Mouse (Mus musculus): ENCODE data around the gene Fbxw10. TPM values are rescaled to one million over a fixed set of nuclear protein-coding genes. Genes with fewer than 3 reads are reported as not detected.
A peak's percentile ranks its signal among the peaks of the same experiment; 100 is the strongest.

Gene Fbxw10
- total RNA-seq, 2 experiments from 2014 or later = 0.94 to 0.99 TPM

DNA sequence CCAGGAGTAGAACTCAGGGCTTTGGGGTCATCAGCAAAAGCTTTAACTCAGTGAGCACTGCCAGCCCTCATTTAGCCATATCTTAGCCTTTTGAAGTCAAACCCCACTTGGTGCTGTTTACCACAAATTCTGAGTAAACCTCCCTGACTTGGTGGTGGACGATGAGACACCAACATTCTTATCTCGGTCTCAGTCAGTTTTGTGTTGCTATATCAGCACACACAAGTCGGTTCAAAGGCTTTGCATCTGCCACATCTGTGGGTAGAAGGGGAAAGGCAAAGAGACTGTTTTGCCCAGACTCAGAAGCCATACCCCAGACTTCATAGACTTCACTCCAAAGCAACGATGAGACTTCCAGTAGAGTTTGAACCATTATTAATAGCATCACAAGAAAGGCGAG, 2.3 kb upstream of the Fbxw10 start:
- DNase-seq = no peak

DNA sequence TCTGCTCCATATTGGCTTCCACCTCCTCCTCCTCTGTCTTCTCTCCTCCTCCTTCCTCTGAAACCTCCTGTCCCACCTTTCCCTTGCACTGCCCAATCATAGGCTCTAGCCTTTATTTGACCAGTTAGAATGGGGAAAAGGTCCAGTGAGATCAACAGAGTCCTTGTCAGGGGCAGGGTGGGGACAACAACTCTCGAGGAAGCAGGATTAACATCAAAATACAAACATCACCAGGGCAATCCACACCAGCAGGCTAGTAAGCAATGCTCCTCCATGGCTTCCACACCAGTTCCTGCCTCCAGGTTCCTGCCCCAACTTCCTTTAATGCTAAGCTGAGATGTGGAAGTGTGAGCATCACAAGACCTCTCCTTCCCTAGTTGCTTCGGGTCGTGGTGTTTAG, 1.1 kb upstream of the Fbxw10 start:
- no peak for DNase-seq

DNA sequence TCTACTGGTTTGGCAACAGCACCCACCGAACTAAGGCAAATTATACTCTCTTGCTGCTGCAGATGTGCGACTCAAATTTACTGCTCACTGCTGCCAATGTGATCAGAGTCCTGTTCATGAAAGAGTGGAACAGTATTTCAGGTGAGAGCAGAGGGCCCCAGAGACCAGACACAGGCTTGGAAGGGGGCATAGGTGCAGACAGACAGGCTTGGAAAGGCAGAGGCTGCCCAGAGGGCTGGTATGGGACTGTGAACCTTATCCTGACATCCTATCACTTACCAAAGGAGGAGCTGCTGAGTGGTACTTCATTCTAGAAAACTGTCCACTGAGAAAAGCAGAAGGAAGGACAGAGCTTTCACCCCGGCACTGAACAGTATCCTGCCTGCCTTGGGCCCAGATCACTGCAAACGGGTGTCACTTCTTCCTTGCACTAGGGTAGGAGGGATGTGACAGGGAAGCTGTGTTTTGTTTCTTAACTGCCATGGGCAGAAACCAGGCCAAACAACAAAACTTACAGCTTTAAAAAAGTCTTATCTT, 854 bp downstream of the Fbxw10 start:
- DNase-seq = no peak

DNA sequence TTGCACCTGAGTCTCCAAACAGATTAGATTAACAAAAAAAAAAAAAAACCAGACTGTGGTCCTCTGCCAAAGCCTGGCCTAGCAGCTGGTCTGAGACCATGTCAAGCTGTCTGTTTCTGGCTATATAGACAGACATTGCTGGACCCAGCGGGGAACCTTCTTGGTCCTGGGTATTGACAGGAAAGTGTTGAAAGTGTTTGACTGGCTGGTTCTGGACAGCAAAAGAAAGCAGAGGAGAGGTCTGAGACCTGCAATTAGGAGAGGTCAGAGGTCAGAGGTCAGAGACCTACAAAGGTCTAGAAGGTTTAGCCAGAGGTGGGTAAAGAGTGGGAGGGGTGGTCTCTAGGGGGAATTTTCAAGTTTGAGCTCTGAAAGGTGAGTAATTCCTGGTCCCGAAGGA, 1.4 kb downstream of the Fbxw10 start:
- DNase-seq = no peak

DNA sequence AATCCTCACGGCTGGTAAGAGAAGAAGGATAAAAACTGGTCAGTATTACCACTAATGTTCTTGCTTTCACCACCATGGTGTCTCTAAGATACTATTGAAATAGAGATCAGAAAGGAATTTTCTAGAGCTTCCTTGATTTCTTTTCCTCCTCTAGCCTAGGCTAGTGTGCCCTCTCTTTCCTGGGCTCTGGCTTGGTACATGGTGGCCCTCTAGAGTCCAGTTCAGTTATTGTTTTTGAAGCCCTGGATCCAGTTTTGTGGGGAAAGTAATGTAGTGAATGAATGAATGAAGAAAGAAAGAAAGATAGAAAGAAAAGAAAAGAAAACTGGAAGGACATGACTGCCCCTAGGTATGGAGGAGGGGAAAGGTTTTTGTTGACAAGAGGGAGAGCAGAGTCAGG, 4.3 kb downstream of the Fbxw10 start:
- DNase-seq = peak; percentile 39

DNA sequence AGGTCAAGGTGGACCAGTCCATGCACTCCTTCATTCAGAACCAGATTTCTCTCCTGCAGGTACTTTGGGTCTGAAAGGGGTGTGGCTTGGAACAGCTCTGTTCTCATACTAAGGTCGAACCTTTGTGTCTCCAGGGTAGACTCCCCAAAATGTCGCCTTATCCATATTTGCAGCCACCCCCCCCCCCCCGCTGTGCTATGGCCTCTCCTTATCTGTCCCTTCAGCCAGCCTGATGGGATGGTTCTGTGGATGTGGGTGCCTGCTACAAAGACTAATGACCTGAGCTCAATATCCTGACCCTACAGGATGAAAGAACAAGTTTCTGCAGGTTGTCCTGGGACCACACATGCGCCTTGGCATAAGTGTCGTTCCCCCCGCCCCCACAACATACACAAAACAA, 6.5 kb downstream of the Fbxw10 start:
- DNase-seq = no peak

DNA sequence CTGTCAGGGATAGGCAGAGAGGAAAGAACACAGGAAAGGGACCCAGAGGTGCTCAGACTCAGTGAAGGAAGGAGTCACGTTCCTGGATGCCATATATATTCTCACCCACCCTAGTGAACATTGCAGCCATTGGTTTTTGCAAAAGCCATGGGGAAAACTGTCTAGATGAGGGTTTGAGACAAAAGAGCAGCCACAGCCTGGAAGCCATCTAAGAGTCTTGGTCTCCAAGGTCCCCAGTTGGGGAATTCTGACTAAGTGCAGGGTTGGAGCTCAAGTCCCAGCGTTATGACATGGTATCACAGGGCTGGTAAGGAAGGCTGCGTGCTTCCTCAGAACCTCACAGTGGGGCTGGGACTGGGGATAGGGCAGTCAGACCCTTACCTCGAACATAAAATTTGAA, 18.7 kb downstream of the Fbxw10 start:
- peak; percentile 52 for DNase-seq

DNA sequence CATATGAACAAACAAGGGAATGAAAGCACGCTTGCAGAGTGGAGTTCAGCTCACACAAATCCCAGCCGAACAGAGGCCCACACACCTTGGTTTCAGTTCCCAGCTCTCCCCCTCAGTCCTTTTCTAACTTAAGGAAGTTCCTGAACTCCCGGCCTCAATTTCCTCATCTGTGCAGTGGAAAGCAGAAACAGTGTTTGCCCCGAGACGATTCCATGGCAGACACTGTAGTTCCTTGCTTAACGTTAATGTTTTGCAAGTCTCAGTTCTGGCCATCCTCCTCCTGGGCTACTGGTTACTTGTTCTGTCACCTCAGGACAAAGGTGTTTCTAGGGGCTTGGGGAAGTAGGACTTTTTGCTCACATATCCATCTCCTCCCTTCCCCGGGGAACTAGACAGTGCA, 19.8 kb downstream of the Fbxw10 start:
- no peak for DNase-seq

DNA sequence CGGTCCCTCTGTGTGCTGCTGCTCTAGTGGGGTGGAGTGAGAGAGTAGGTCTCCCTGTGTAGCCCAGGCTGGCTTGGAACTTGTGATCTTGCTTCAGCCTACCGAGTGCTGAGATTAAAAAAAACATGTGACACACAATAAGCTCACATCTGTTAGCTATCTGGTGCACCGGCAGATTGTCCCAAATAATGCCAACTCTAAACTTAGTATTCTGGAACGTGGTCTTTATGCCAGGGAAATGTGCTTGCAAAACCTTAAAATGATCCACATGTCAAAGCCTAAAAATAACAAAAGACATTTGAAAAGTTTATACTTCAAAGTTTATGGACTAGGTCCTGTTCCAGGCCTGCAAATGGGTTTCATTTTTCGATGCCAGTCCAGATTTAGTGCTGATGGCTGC, 22.3 kb downstream of the Fbxw10 start:
- no peak for DNase-seq

DNA sequence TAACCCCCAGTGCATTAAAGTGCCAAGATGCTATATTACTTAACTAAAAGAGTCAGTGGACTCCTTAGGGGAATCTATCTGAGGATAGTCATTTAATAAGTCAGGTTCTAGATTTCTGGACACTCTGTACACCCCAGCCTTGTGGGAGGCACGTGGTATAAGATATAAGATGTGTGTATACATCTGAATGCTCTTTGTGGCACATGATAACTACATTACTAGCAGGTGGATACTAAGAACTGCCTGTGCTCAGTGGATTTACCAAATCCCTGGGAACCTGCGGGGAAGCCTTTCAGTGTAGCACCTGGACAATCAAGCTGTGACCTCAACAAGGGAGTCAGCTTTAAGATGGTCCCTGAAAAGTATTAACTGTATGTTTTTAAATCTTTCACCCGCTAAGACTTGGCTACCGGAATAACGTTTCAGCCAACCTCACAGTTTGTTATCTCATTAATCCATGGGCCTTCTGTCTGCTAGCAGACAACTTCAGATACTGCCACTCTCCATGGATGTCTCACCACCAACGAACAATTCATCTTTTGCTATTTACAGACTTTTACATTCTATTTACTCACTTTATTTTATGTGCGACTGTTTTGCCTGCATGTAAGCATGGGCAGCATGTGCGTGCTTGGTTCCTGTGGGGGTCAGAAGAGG, 23.0 kb downstream of the Fbxw10 start:
- DNase-seq = no peak

DNA sequence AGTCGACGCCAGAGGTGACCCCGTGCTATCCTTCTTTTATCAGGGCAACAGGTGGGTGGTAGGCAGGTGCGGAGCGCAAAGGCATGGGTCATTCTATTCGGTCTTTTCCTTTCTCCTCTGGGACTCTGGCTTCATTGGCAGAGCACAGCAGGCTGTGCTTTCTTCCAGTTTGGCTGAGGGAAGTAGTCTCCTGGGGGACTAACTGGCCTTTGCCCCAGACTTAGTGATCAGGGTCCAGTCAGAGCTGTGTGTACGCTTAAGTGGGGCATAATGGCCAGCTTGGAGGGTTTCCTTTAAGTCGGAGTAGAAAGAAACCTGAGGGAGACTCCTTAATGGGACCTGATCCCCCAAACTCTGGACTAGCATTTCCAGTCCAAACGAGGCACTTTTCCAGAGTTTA, 26.6 kb downstream of the Fbxw10 start:
- DNase-seq = peak; percentile 64

DNA sequence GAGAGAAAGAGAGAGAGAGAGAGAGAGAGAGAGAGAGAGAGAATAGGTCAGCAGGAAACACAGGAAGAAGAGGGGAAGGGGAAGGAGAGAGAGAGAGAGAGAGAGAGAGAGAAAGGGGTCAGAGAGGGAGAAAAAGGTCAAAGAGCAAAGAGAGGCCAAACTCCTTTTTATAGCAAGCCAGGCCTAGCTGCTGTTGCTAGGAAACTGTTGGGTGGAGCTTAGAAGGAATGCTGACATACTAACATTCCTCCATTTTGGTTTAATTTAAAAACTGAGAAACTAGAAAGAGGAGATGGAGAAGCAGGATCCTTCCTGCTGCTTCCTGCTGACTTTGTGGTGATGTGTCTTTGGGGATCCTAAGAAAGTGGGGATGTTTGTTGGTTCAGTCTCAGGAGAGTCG, 28.8 kb downstream of the Fbxw10 start:
- no peak for DNase-seq

DNA sequence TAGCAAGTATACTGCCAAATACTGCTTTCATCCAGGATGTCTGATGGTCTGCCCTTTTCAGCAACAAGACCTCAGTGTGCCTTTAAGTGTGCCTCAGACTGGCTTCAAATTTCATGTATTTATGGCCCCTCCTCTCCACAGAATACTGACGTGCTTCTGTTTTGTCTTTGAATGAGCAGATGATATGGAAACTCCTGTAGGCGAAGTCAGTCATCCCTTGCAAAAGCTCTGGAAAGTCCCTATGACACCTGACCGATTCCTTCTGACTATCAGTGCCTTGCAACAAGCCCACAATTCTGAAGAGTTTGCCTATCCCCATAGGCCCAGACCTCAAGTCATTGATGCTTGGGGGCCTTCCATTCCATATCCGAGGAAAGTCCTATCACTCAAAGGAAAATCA, 29.6 kb downstream of the Fbxw10 start:
- DNase-seq = no peak

DNA sequence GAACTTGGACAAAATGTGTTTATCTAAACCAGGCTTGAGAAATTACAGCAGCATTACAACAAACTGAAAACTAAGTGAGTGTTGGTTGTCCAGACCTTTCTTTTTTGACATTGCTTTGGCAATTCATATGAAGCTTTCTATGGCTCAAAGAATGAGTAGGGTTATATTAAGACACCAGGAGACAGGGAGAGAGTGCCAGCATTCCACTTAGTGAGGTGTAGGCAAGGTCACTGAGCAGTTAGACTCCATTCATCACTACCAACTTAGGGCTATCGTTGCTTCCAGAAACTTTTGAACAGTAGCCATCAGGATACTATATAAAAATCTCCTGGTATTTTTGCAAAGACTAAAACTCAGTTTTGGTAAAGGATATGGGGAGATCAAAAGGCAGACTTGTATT, 30.5 kb downstream of the Fbxw10 start:
- no peak for DNase-seq

DNA sequence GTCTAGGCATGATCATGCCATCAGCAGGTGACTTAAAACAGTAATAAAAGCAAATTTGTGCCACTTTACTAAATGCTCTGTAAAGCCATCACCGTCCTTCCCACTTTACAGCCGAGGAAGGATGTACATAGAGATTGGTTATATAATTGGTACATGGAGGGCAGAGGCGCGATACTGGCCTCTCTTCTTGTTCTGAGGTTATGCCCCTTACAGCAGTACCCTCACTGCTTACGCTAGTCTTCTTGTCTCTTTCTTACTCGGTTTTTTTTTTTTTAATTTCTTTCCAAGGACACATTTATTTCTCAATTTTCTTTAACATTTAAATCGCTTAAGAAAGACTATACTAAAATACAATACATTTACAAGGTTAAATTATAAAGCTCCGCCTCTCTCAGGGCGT, 31.9 kb downstream of the Fbxw10 start:
- DNase-seq = no peak

DNA sequence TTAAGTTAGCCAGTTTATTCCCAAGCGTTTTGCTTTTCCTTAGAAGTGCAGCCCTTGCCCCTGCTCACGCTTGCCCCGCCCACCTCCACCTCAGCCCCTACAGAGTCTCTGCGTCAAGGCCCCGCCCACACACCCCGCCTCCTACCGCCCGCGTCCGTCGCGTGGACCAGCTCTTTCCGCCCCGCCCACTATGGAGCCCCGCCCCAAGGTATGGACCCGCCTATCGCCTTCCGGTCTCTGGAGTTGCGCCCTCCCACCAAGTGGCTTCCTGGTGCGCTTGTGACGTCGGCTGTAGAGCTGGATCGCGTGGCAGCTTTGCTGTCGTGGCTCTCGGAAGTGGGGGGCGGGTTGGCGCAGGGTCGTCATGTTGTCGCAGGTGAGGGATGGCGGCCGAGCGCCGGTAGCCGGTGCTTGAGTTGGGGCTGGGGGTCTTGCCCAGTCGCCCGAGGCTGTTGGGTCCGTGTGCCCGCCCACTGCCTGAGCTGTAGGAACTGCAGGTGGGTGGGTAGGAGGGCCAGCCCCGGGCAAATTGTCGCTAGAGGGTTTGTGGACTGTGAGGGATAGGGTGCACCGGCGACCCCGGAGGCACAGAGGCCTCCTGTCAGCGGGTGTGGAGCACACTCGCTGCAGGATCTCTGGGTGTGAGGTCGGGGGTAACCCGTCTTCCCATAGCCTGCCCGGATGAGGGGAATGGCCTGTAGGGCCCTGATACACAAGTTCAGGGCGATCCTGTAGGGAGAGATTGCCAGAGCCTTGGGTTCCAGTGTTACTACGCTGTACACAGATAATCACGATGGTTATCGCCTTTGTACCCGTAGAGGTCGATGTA, 32.6 kb downstream of the Fbxw10 start, which contains the start of gene Tvp23b:
Gene Tvp23b, plus strand, starts transcription at position 236 of the 829 bp plus-strand sequence.
- peak; percentile 100 for DNase-seq

DNA sequence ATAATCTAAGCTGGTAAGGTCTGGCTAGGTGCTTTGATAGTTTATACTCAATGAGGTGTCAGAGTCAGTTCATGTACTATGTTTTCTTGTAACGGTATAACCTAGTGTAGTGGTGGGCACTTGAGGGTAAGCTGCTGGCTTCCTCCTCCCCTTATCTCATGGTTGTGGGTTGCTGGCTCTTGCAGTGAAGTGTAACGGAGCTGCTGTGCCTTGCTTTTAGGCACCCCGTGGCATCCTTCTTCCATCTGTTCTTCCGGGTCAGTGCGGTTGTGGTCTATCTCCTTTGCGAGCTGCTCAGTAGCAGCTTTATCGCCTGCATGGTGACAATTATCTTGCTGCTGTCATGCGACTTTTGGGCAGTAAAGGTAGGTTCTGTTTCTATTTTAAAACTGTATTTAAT, 36.5 kb downstream of the Fbxw10 start:
- DNase-seq = no peak

DNA sequence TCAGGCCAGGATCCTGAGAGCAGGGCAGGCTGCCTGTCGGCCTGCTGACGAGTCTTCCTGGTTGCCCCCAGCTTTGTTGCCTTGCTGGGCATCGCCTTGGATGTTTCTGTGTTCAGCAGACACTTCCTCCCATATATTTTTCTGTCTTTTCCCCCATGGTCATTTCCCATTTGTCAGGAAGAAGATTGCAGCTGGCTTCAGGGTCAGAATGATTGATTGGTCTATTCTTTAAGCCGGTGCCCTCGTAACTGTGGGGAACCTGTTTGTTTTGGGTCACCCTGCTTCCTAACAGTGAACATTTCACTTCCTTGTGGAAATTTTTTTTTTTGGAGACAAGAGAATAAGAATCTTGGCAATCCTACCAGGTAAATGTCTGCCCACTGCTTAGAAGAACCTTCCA, 38.5 kb downstream of the Fbxw10 start:
- no peak for DNase-seq

DNA sequence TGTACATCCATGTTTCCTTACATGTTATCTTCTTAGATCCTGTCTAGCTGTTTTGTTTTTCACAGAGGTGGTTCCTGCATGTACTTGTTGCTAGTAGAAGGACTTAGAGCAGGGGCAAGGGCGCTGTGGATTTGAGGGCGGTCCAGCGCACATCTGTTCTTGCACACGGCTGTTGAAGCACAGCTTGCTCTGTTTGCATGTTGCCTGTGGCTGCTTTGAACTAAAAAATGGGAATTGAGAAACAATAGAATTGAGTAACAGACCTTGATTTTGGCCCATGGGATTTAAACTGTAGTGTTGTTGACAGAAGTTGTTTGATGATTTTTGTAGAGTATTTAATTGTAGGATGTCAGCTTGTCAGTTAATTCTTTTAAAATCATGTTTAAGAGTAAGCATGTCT, 43.9 kb downstream of the Fbxw10 start:
- DNase-seq = no peak

DNA sequence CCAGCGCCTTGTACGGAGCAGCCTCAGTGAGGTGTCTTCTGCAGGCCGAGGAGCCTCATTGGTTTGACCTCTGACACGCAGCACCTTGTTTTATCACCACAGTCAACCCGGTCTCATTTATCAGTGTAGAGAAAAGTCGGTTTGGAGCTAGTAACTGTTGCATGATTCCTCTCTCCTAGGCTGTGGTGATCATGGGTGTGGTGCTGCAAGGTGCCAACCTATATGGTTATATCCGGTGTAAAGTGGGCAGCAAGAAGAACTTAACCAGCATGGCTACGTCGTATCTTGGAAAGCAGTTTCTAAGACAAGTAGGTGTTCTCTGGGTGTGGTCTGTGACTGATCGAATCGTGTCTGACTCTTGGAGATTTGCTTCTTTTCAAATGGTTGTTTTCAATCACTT, 44.9 kb downstream of the Fbxw10 start:
- no peak for DNase-seq

DNA sequence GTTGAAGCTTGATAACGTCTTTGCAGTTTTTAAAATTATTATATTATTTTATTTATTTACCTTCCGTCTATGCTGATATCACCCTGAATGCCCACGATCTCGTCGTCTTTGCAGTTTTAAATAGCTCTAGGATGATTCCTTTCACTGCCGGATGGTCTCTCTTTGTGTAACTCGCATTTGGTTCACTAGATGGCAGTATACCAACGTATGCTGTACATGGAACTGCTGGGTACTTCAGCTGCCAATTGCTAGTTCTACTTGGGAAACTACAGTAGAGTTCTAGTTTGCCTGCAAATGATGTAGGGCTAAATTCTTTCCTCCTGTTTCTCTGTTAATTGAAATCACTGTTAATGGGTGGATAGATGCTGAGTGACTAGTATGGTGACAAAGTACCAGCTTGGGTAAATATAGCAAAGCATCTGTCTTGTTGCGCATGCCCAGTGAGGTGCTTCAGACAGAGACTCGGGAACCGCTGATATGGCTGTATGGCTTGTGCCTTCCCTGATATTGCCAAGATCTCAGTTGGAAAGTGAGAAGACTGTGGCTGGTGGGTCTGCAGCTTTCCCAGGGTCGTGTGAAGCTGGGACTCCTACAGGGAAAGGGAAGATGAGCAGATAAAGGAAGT, 54.9 kb downstream of the Fbxw10 start:
- peak; percentile 74 for DNase-seq

DNA sequence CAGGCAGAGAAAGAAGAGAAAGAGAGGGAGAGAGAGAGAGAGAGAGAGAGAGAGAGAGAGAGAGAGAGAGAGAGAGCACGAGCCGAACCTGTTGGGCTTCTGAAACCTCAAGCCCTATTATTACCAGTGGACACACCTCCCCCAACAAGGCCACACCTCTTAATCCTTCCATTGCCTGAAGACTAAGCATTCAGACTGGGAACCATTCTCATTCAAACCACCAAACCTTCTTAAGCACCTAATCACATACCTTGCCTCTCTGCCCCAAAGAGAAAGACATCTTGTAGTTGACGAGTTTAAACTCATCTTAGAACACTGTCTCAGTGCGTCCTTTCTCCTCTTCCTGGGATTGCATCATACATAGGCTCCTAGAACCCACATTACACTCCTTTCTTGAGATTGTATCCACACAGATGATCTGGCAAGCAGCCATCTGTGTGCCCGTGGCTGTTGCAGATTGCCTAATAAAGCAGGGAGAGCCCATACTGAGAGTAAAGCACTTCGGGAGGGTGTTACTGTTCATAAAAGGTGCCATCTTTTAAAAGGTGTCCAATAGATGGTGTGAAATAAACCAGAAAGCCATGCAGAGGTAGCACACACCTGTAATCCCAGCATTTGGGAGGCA, 57.1 kb downstream of the Fbxw10 start:
- DNase-seq = no peak

Data from adrenal gland, postnatal 10 days (tissue).